Mouse (Mus musculus): ENCODE results near the gene Nanog.
"Not testable (repeated sequence)": the region's sequence is repeated elsewhere in the genome, so short reads cannot be mapped to it uniquely, and the experiment has no call there.

Gene Nanog

DNA sequence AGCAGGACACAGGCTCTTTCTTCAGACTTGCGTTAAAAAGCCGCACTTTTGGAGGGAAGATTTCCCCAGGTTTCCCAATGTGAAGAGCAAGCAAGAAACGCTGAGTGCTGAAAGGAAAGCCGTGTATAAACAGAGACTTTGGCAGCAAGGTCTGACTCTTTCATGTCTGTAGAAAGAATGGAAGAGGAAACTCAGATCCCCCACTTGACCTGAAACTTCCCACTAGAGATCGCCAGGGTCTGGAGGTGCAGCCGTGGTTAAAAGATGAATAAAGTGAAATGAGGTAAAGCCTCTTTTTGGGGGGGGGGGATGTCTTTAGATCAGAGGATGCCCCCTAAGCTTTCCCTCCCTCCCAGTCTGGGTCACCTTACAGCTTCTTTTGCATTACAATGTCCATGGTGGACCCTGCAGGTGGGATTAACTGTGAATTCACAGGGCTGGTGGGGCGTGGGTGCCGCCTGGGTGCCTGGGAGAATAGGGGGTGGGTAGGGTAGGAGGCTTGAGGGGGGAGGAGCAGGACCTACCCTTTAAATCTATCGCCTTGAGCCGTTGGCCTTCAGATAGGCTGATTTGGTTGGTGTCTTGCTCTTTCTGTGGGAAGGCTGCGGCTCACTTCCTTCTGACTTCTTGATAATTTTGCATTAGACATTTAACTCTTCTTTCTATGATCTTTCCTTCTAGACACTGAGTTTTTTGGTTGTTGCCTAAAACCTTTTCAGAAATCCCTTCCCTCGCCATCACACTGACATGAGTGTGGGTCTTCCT, at the start of gene Nanog:
TSS of gene Nanog (plus strand) at position 454 of the 765 bp plus-strand sequence.
- DNase-seq, result no peak

DNA sequence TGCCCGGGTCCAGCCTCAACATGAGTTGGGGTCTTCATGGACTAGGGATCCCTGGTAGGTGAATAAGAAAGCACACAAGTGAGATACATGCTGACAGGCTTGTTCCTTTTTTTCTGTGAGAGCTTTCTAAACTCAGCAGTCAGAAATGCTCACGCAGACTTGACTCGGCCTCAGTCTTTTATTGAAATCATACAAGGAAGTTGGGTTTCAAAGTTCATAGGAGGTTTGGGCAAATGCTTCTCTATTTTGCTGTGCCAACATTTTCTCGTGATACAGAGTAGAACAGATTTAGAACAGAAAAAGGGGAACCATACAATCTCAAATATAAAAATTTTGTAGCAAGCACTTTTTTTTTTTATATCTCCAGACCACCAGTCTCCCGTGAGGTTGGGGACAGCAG, 49.7 kb upstream of the Nanog start:
- DNase-seq, result no peak

DNA sequence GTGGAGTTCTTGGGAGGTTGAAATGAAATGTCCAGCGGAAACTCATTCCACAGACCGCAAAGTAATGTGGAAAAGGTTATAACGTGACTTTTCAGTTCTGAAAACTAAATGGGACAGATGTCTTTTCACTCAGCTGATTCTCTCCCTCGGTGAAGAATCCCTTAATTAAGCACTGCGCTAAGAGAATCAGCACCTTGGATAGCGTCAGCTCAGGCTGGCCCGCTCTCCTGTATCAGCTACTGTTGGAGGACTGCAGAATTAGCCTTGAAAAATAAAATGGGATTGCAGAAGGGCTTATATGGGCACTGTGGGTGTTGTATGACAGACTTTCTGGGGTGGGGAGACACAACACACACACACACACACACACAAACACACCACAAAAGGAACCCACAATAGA, 47.7 kb upstream of the Nanog start:
- no peak for DNase-seq

DNA sequence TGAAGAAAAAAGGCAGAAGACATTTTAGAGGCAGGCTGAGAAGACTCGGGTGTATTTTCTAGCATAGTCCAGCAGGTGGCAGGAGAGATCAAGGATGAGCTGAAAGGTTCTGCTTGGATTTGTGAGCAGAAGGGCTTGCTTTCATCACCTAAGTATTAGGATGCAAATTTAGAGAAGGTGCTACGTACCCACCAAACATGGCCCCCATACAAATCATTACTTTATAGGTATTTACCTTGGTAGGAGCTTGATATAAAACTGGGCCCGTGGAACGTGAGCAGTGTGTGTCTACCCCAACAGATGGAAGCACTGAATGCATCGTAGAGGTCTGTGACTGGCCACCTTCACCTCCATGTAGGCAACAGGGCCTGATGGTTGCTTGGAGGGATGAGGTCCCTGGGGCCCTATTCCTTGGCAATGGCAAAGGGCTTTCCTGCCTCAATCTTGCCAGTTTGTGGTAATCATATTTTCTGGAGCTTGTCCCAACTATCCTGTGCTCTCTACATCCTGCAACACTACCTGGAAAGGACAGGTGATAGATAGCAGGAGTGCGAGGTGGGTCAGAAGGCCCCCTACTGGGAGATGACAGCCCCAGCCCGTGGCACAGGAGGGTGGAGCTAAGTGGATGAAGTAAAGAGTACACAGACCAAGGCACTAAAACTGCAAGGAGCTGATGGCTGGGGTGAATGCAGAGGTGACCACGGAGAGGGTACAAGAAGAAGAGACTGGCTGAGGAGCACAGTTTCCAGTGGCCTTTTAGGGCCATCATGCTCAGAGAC, 46.5 kb upstream of the Nanog start:
- peak; percentile 24 for DNase-seq

DNA sequence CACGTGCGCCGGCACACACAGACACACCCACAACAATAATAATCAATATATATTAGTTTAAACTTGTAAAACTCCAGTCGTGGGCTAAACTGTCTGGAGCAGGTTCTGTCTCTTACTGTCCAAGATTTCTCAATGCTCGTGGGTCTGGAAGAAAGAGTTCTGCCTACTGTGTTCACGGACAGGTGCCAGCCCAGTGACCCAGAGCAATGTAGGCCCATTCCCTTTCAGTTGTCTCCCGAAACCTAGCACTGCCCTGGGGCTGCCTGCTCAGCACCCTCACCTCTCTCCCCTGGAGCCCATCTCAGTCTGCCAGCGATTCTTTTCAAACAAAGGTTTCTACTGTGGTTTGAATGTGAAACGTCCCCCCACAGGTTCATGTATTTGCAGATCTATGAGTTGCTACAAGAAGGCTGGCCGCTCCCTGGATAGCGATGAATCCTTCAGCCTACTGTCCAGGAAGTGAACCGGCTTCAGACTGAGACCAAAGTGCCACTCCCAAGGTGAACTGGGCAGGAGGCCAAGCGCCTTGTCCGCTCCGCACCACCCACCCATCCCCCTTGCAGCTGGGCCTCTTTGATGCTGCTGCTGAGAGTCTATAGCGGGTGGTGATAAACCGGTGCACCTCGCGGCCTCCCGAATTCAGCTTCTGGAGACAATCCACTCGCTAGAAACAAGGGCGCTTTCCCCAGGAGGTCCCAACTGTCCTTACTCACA, 44.6 kb upstream of the Nanog start:
- DNase-seq, result peak; percentile 80

DNA sequence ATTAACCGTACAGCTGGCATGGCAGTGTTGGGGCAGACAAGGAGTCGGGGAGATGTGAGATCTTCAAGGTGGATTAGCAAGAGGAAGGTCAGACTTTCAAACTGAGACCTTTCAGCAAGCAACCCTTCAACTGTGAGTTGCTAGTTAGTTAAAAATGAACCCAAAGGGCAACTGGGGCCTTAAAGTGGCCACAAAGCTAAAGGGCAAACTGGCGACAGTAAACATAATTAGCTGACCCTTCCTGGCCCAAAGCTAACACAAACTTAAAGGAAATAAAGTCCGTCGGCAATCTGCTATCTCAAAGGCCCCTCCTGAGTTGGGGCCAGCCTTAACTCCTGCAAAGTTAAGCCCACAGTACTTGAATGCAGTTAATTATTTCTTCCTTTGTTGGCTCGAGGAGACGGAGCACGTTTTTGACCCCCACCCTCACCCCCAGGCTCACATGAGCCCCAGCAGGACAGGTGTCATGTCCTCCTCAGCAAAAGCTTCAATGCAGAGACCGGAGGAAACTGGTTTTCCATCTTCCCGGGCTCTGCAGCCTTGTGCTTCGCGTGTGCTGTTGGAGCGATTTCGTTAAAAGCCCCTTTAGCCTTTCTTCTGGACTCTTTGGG, 43.6 kb upstream of the Nanog start:
- peak; percentile 20 for DNase-seq

DNA sequence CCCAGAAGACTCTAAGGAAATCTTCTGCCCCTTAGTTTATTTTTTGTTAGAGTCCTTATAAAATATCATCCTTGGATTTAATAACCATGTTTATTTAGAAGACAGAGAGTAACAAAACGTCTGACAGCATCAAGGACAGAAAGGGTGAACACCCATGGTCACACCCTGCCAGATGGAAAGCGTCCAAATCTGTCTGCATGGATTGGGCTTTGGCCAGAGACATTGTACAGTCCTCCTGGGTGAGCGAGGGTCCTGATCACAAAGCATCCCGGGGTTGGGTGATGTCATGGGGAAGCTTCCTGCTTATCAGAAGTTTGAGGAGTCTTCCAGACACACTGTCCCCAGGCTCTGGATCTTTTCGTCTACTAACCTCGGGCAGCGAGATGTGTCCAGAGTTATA, 41.4 kb upstream of the Nanog start:
- DNase-seq, result no peak

DNA sequence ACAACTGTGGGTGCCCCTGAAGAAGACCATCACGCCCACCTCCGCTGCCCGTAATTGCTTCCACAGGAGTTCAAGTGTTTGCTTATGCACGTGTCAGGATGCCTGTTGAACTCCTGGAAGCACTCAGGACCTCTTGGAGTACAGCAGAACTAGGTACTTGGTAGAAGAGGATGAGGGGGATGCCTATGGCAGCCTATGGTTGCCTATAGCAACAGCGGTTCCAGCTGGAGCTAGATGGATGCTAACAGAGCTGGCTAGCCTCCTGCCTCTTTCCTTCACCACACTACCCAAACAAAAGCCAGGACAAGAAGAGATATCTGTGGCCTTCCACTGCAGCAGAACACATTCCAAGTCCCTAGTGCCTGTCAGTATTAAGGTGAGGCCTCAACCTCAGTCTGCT, 39.6 kb upstream of the Nanog start:
- no peak for DNase-seq

DNA sequence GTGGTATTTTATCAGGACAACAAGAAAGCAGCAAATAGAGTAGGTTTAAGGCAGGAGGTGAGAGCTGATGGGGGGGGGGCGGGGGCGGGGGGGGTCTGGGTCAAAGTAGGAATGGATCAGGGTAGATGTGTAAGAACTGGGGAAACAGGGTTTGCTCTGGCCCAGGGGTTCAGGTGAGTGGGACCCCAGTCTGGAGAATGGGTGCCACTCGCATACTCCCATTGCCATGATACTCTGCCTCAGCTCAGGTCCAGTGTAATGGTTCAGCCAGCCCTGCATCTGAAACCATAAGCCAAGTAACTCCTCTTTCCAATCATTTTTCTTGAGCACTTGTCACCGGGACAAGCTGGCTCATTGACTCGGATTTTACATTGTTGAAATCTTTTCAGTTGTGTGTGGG, 38.5 kb upstream of the Nanog start:
- DNase-seq, result no peak

DNA sequence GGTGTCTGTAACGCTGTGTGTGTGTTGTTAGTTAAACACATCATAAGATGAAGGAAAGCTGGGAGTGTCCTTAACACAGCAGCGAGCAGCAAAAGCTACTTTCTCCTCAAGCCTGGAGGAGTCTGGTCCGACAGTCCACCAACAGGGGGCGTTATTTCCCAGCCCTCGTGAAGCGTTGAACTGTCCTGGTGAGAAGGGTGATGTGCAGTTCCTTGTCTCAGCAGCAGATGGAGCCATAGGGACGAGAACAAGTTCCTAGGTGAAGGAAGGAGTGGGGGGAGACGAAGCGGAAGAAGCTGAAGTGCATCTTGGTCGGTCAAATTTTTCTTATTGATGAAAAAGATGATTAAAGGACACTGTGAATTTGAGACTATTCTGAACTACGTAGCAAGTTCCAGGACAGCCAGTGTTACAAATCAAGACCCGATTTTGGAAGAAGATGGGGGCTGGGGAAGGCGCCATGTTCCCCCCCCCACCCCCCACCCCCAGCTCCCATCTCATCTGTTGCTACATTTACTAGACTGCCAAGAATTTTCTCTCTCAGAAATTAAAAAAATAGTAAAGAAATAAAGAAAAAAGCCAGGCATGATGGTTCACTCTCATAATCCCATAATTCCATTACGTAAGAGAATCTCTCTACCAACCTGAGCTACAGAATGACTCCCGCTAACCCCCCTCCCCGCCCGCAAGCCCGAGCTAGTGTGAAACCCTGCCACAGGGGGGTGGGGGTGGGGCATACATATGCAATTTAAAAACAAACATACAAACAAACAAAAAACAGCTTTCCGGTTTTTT, 37.7 kb upstream of the Nanog start:
- peak; percentile 93 for DNase-seq

DNA sequence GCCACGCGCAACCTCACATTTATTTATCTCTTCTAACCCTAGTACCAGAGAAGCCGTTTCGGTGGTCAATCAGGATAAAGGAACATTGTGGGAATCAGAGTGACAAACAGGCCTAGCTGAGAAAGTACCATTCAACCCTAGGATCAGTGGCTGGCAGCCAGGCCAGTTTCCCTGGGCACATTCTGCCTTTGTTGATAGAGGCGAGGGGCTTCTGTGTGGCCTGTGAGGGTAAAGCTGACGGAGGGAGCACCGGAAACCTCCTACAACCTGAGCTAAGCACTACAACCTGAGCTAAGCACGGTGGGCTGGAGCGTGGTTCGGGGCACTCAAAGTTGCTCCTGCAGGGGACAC, 37.1 kb upstream of the Nanog start:
- DNase-seq, result no peak

DNA sequence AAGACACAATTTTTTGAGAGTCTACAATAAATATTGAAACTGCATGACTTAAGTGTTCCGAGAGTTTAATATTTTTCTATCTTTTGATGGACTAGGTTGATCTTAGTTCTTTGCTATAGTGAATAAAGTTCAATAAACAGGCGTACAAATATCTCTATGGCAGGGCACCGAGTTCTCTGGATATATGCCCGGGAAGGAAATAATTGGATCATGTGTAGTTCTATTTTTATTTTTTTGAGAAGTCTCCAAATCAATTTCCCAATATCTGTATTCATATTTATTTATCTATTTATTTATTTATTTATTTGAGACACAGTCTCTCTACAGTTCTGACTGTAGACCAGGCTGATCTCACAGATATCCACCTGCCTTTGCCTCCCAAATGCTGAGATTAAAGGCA, 36.4 kb upstream of the Nanog start:
- DNase-seq, result no peak

DNA sequence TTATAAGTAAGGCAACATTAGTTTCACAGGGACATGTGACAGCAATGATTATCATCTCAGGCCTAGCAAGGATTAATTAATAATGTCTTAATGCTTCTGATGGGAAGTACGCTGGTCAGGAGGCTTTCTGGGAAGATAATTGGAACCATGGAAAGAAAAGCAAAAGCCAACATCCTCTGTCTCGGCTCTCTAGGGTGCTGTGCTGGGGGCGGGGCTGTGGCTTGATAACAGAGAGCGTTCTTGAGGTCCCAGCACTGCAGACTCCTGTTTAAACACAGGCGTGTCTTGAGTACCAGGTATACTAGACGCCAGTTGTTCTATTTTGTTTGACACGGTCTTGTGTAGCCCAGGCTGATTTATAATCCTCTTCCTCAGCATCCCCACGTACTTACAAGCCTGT, 34.5 kb upstream of the Nanog start:
- no peak for DNase-seq

DNA sequence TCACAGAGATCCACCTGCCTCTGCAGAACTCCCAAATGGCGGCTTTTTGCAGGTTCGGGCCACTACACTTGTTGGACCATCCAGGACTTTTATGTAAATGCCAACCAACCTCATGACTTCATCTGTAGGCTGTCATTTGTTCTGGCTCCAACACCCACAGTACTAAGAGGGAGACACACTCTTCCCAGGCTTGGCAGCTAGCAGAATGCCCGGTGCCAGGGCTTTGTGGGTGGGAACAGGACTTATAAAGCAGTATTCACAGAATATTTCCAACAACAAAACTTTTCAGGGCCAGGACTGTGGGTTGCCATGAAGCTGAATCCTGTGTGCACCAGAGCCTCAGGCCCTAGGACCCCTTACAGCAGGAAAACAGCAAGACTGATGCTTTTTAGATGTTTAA, 24.6 kb upstream of the Nanog start:
- no peak for DNase-seq

DNA sequence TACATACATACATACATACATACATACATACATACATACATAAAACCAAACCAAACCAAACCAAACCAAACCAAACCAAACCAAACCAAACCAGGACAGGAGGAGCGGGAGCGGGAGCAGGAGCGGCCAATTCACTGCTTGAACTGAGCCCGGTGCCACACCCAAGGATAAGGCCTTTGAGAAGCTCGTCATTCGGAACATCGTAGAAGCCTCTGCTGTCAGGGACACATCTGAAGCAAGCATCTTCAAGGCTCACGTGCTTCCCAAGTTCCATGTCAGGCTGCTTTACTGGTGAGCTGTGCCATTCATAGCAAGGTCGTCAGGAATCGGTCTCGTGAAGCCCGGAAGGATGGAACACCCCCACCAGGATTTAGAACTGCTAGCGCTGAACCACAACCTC, 20.6 kb upstream of the Nanog start:
- DNase-seq, result no peak

DNA sequence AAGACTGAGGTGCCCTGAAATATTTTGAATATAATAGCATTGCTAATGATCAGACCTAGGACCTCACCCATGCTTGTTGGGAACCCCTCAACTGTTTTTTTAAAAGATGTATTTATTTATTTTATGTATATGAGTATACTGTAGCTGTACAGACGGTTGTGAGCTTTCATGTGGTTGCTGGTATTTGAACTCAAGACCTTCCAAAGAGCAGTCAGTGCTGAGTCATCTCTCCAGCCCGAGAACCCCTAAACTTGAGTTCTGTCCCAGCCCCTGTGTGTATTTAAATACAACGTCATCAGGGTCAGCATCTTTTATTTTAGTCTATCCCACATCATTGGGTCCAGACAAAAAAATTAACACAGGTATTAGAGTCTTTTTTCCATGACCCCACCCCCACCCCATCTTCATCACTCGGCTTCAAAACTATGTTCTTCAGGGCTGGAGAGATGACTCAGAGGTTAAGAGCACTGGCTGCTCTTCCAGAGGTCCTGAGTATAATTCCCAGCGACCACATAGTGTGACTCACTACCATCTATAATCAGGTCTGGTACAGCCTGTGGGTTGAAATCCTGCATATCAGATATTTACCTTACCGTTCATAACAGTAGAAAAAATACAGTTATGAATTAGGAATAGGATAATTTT, 17.8 kb upstream of the Nanog start:
- no peak for DNase-seq

DNA sequence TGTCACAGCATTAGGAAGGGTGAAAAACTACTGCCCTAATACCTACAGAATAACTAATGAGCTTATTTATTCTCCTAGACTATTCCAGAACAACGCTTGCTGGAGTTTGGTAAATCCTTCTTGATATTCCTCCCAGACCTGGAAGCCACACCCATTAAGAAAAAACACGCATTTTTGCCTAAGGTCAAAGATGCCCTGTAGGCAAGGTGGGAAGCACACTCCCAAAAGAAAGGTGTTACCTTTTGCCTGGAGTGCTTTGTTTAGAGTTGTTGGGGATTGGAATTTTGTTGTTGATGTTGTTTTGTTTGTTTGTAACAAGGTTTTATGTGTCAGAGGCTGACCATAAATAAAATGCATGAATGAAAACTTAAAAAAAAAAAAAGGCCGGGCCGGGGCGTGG, 17.2 kb upstream of the Nanog start:
- DNase-seq, result no peak

DNA sequence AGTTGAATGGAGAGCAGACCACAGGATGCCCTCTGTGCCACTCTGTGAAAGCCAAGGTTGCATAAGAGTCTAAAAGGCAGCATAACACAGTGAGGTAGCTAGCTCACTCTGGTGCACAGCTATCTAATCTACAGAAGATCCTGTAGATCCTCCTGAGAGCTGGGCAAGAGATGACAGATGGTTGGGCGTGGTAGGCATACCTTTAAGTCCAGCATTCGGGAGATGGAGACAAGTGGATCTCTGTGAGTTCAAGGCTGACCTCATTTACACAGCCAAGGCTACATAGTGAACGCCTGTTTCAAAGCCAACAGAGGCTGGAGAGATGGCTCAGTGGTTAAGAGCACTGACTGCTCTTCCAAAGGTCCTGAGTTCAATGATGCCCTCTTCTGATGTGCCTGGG, 11.9 kb upstream of the Nanog start:
- no peak for DNase-seq

DNA sequence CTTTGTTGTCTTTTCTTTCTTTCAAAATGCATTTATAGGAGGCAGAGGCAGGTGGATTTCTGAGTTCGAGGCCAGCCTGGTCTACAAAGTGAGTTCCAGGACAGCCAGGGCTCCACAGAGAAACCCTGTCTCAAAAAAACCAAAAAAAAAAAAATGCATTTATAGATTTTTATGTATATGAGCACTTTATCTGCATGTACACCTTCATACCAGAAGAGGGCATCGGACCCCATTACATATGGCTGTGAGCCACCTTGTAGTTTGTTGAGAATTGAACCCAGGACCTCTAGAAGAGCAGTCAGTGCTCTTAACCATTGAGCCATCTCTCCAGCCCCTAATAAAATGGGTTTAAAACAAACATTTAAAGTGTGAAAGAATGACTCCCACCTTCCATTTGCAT, 7.7 kb upstream of the Nanog start:
- DNase-seq, result not testable (repeated sequence)

DNA sequence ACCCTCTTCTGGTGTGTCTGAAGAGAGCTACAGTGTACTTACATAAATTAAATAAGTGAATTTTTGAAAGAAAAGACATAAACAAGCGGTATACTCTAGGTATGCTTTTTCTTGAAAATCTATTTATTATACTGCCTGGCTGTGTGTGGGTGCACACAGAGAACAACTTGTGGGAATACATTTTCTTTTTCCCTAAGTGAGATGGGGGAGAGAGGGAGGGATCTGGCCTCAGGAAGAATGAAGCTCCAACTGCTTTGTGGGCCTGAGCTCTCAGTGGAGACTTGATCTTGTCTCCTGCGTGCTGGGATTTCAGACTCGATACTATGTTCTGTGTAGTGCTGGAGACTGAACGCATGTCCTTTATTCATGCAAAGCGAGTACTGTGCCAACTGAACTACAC, 5.5 kb upstream of the Nanog start:
- DNase-seq, result no peak

DNA sequence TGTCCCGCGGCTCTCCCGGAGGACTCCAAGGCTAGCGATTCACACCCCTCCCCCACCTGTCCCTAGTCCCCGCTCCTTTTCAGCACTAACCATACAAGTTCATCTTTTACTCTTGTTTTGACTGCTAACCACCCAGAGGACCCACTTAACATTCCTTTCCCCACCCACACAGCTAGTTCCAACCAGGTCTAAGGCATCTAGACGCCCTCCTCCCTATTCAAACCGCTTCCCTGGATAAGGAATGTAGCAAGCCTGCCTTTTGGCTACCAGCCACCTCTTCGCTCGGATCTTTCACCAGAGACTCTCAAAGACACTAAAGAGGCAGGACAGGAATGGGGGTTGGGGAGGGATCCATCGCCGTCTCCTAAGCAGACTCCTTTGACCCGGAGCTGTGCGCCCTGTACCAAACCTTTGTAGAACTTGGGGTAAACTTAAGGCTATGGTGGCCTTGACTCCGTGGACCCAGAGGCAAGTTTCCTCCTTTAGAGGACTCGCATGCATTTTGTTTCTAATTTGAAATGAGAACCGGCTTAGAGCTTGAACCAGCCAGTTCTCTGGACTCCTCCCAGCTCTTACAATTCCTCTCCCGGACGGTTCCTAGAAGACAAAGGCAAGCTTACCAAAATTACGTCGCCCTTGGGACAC, 4.7 kb upstream of the Nanog start:
- peak; percentile 77 for DNase-seq

DNA sequence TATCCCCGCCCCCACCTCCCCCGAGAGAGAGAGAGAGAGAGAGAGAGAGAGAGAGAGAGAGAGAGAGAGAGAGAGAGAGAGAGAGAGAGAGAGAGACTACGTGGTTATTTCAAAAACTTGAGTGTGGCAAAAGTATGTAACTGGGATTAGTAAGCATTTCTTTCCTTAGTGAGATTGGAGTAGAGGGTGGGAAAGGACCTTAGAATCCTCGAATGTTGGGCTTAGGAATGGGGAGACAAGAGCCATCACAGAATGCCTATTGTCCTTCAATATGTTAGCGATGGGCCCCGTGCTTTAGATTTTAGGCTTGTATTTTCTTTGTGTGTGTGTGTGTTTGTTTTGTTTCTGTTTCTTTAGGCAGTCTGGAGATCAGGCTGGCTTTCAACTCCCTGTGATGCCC, 4.0 kb upstream of the Nanog start:
- DNase-seq, result no peak

Data from kidney, postnatal 14 days (tissue).